Mouse (Mus musculus) C3H10T1/2 (cell line): ENCODE results near the gene Cbln1. TPM values are rescaled to one million over a fixed set of nuclear protein-coding genes. Genes with fewer than 3 reads are reported as not detected.

Experiments
- polyA plus RNA-seq, 2 experiments: library from polyadenylated mRNA; unstranded; fragments of >200 nt; fragmentation: generic; extraction: Trizol; gene quantifications; one replicate each; pipeline ENCODE4 v1.2.1; 2012; ENCODE audit warnings: missing spikeins in 2 of 2

The Cbln1 gene
- polyA plus RNA-seq: under 1 TPM in 1 of 2 experiments, not detected in 1; 0.42 TPM

GRCm38 (mm10) chr8:87472271-87473236, at the start of gene Cbln1:
Cbln1 (minus strand) TSS chr8:87472609.

Other genes starting within 250 kb of the Cbln1 start
- gene 4933402J07Rik, start 91.2 kb upstream of the Cbln1 start, polyA plus RNA-seq: not detected